Mouse (Mus musculus) lung, embryonic 16.5 days (tissue): ENCODE results near the gene Pak7. TPM values are rescaled to one million over a fixed set of nuclear protein-coding genes. Genes with fewer than 3 reads are reported as not detected.

ENCODE experiments used
- ATAC-seq: fragments of 200-750 bp; cut with Nextera tagmentation; 2 replicates; pipeline ENCODE4 v1.8.0; 2017; ENCODE audit warnings: low read depth, mild to moderate bottlenecking, moderate library complexity
- H3K27ac ChIP-seq: fragments of 300-500 bp; sonication (generic); 2 replicates; pipeline ENCODE4 v1.5.1; 2014; ENCODE audit warnings: mild to moderate bottlenecking, control low read depth, low read length
- H3K27me3 ChIP-seq: fragments of 300-500 bp; sonication (generic); 2 replicates; pipeline ENCODE4 v1.6.1; 2014; ENCODE audit warnings: low read depth, low read length, mixed read lengths; ENCODE audit not compliant: control insufficient read depth, insufficient read depth
- H3K36me3 ChIP-seq: fragments of 300-500 bp; sonication (generic); 2 replicates; pipeline ENCODE4 v1.6.1; 2014; ENCODE audit warnings: low read length; ENCODE audit not compliant: control insufficient read depth, insufficient read depth
- H3K4me1 ChIP-seq: fragments of 300-500 bp; sonication (generic); replicated peaks from 2 replicates; pipeline ENCODE4 v1.6.1; 2014; ENCODE audit warnings: low read length, mixed read lengths; ENCODE audit not compliant: control insufficient read depth, insufficient read depth
- H3K4me2 ChIP-seq: fragments of 300-500 bp; sonication (generic); 2 replicates; pipeline ENCODE4 v1.6.1; 2014; ENCODE audit warnings: low read depth, low read length, control low read depth
- H3K4me3 ChIP-seq: fragments of 300-500 bp; sonication (generic); 2 replicates; pipeline ENCODE4 v1.5.1; 2014; ENCODE audit warnings: mild to moderate bottlenecking, low read length, control low read depth
- H3K9ac ChIP-seq: fragments of 300-500 bp; sonication (generic); 2 replicates; pipeline ENCODE4 v1.6.1; 2014; ENCODE audit warnings: low read length, control low read depth
- H3K9me3 ChIP-seq: fragments of 300-500 bp; sonication (generic); 2 replicates; pipeline ENCODE4 v1.6.1; 2016; ENCODE audit warnings: low read length; ENCODE audit not compliant: control insufficient read depth
- WGBS: fragments of 180-500 bp; shearing (Covaris S2); extraction: QIAGEN DNeasy Blood & Tissue Kit; methylation state at CpG from one replicate; pipeline ENCODE4 v1.1.7; 2014; 5-methylcytosine and 5-hydroxymethylcytosine counted together
- polyA plus RNA-seq: library from polyadenylated mRNA; unstranded; fragments of >200 nt; fragmentation: Nextera tagmentation; extraction: Ambion mirVana; gene quantifications from 2 replicates; pipeline ENCODE4 v1.2.1, GENCODE M21; 2015

Pak7 gene
- polyA plus RNA-seq, 1 experiment from 2014 or later = 0.34 TPM

- no peak overlapping the region for H3K4me3 ChIP-seq
- no peak overlapping the region for H3K27ac ChIP-seq
- no peak overlapping the region for H3K9ac ChIP-seq
- H3K4me1 ChIP-seq = no peaks in the 10 kb centered on the region
- H3K36me3 ChIP-seq = no peaks in the 10 kb centered on the region
- no peak overlapping the region for H3K4me2 ChIP-seq
- no peaks in the 10 kb centered on the region for H3K9me3 ChIP-seq
- H3K27me3 ChIP-seq = no peaks in the 10 kb centered on the region
- no peak for ATAC-seq
Measured at GRCm38 (mm10) chr2:136138451-136138850, 249.3 kb downstream of the Pak7 start.

DNA sequence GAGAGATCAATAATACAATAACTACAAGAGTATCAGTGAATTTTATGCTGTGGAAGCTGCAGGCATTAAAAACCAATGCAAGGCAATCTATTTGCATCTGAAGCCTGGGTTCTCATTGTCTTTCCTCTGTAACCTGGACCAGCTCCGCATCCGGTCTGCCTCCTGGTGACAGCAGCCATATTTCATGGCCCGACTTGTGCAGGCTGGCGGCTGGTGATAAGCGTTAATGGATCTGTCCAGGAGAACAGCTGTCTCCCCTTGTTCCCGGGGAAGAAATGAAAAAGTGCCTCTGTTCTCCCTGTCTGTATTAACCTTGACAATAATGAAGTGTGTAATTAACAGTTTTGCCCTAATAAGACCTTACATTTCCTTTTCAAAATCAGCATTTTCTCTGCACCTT is 265.9 kb downstream of the Pak7 start:
- H3K36me3 ChIP-seq = no peaks in the 10 kb centered on the region
- peak; percentile 66; the same call in 1 of the 2 replicates for ATAC-seq
- no peak overlapping the region for H3K4me2 ChIP-seq
- no peak overlapping the region for H3K9ac ChIP-seq
- H3K27me3 ChIP-seq = no peaks in the 10 kb centered on the region
- no peak overlapping the region for H3K4me3 ChIP-seq
- no peak overlapping the region for H3K27ac ChIP-seq
- H3K9me3 ChIP-seq = no peaks in the 10 kb centered on the region
- no peaks in the 10 kb centered on the region for H3K4me1 ChIP-seq
- 22% methylated on average over 6 of the region's 6 CpGs for WGBS

GRCm38 (mm10) chr2:136118006-136118405 is 269.8 kb downstream of the Pak7 start:
- Histone ChIP-seq H3K27me3 (no peaks in the 10 kb centered on the region), H3K4me1 (no peaks in the 10 kb centered on the region), H3K4me3 (no peak overlapping the region), H3K9ac (no peak overlapping the region), H3K36me3 (no peaks in the 10 kb centered on the region), H3K27ac (no peak overlapping the region), H3K4me2 (no peak overlapping the region), H3K9me3 (no peaks in the 10 kb centered on the region)
- ATAC-seq = no peak
- 91% methylated on average over 2 of the region's 2 CpGs for WGBS

GRCm38 (mm10) chr2:136113374-136113773 is 274.4 kb downstream of the Pak7 start:
- H3K4me2 ChIP-seq = no peak overlapping the region
- ATAC-seq = no peak
- H3K9ac ChIP-seq = no peak overlapping the region
- no peaks in the 10 kb centered on the region for H3K4me1 ChIP-seq
- no peak overlapping the region for H3K27ac ChIP-seq
- H3K4me3 ChIP-seq = no peak overlapping the region
- H3K9me3 ChIP-seq = no peaks in the 10 kb centered on the region
- no peaks in the 10 kb centered on the region for H3K27me3 ChIP-seq
- WGBS = 77% methylated on average over 6 of the region's 6 CpGs
- H3K36me3 ChIP-seq = no peaks in the 10 kb centered on the region

GRCm38 (mm10) chr2:136109038-136109363 is 278.8 kb downstream of the Pak7 start:
- Histone ChIP-seq H3K4me2 (no peak overlapping the region), H3K4me1 (no peaks in the 10 kb centered on the region), H3K9me3 (no peaks in the 10 kb centered on the region), H3K27me3 (no peaks in the 10 kb centered on the region), H3K4me3 (no peak overlapping the region), H3K9ac (no peak overlapping the region), H3K36me3 (no peaks in the 10 kb centered on the region), H3K27ac (no peak overlapping the region)
- ATAC-seq = no peak
- WGBS = 13% methylated on average over 2 of the region's 2 CpGs

GRCm38 (mm10) chr2:136108124-136109037 is 279.4 kb downstream of the Pak7 start:
- 42% methylated on average over 6 of the region's 6 CpGs for WGBS
- no peak for ATAC-seq

DNA sequence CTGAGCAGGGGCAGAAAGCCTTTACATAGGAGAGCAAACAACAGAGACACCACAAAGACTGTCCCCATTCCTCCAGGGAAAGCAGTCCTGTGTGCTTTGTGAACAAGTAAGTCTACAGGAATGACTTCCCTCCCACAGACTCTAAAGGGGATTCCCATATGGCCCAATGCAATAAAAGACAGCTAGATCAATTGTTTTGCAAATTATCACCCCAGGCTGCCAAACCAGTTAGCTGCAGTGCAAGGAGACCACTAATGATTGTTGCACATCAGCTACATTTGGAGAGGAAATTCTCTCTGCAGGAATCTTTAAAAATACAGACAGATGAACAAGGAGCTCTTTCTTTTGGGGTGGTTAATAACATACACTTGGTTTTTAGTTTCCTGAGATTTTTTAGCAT is 280.2 kb downstream of the Pak7 start:
- Histone ChIP-seq H3K27ac (no peak overlapping the region), H3K27me3 (no peaks in the 10 kb centered on the region), H3K9ac (no peak overlapping the region), H3K4me3 (no peak overlapping the region), H3K4me2 (no peak overlapping the region), H3K4me1 (no peaks in the 10 kb centered on the region), H3K36me3 (no peaks in the 10 kb centered on the region), H3K9me3 (no peaks in the 10 kb centered on the region)
- ATAC-seq = no peak

More at GRCm38 (mm10) chr2:136108124-136109037, 279.4 kb downstream of the Pak7 start:
- Histone ChIP-seq H3K4me2 (no peak overlapping the region), H3K4me3 (no peak overlapping the region), H3K9me3 (no peaks in the 10 kb centered on the region), H3K9ac (no peak overlapping the region), H3K27me3 (no peaks in the 10 kb centered on the region), H3K27ac (no peak overlapping the region), H3K36me3 (no peaks in the 10 kb centered on the region), H3K4me1 (no peaks in the 10 kb centered on the region)

DNA sequence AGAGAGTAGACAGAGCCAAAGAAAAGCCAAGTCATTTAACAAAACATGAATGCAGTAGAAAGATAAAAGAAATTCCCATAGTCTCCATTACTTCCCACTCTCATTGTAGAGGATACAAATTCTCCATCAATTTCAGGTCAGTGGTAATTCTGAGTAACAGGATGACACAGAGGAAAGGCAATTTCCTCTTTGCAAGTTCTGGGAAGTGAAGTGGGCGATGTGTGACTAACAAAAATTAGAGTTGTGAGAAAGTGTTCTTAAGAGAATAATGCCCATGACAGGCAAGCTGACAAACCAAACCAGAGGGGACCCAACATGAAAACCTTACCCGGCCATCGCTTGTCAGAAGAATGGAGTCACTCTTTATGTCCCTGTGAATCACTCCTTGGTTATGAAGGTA is 290.6 kb downstream of the Pak7 start:
- Histone ChIP-seq H3K9ac (no peak overlapping the region), H3K36me3 (no peaks in the 10 kb centered on the region), H3K4me1 (no peaks in the 10 kb centered on the region), H3K9me3 (no peaks in the 10 kb centered on the region), H3K27me3 (no peaks in the 10 kb centered on the region), H3K4me3 (no peak overlapping the region), H3K27ac (no peak overlapping the region), H3K4me2 (no peak overlapping the region)
- WGBS = 84% methylated on average over 3 of the region's 3 CpGs
- ATAC-seq = no peak

DNA sequence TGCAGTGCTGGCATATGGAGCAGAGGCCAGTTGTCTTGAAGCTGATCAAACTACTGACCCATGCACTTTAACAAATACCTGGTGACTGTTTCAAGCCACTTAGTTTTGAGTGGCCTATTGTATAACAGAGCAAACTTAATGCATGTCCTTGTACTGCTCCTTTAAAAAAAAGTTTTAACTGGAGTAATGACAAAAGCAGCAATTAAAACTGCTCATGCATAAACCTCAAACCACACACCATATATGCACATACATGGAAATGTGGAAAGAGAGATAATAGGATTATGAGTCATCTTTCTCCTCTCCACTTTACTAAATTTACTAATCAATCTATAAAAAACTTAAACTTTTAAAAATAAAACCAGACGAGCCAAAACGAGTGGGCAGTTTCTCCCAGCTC is 291.8 kb downstream of the Pak7 start:
- H3K4me3 ChIP-seq = no peak overlapping the region
- no peak for ATAC-seq
- H3K36me3 ChIP-seq = no peaks in the 10 kb centered on the region
- 42% methylated on average over 2 of the region's 2 CpGs for WGBS
- no peaks in the 10 kb centered on the region for H3K4me1 ChIP-seq
- no peaks in the 10 kb centered on the region for H3K27me3 ChIP-seq
- H3K4me2 ChIP-seq = no peak overlapping the region
- no peaks in the 10 kb centered on the region for H3K9me3 ChIP-seq
- H3K27ac ChIP-seq = no peak overlapping the region
- no peak overlapping the region for H3K9ac ChIP-seq
